Mouse (Mus musculus): ENCODE measurements around the gene Olfml3. TPM values are rescaled to one million over a fixed set of nuclear protein-coding genes. Genes with fewer than 3 reads are reported as not detected.

The Olfml3 gene
- total and polyA plus RNA-seq, 2 experiments from 2014 or later = 10.6 to 20.5 TPM

- Histone ChIP-seq H3K9me3 (replicated peaks; ENCODE audit: control insufficient read depth, low read length) (no peaks in the 10 kb centered on the region), H3K36me3 (replicated peaks; ENCODE audit: control insufficient read depth, insufficient read depth, low read length) (no peaks in the 10 kb centered on the region), H3K4me3 (ENCODE audit: low read depth, low read length) (no peak overlapping the region), H3K27me3 (ENCODE audit: control insufficient read depth, insufficient read depth, low read length) (no peaks in the 10 kb centered on the region), H3K27ac (ENCODE audit: low read depth) (no peak overlapping the region), H3K9ac (replicated peaks; ENCODE audit: low read depth, low read length) (no peak overlapping the region), H3K4me1 (ENCODE audit: control insufficient read depth, insufficient read depth) (no peaks in the 10 kb centered on the region), H3K4me2 (ENCODE audit: low read depth, low read length) (no peak overlapping the region)
- ATAC-seq (ENCODE audit: insufficient read depth, low read depth) = no peak
- 57% methylated on average over 3 of the region's 3 CpGs for WGBS
- DNase-seq (ENCODE audit: low spot score) = no peak
- TF ChIP-seq CTCF (IDR thresholded peaks at IDR 0.05; ENCODE audit: low read depth) (no peak), EP300 (IDR thresholded peaks at IDR 0.05; ENCODE audit: low read depth) (no peak)
Observed at GRCm38 (mm10) chr3:103726642-103727041, 11.2 kb downstream of the Olfml3 start.

GRCm38 (mm10) chr3:103724137-103724536 lies 13.7 kb downstream of the Olfml3 start:
- Histone ChIP-seq H3K4me1 (ENCODE audit: control insufficient read depth, insufficient read depth) (no peaks in the 10 kb centered on the region), H3K36me3 (replicated peaks; ENCODE audit: control insufficient read depth, insufficient read depth, low read length) (no peaks in the 10 kb centered on the region), H3K9ac (replicated peaks; ENCODE audit: low read depth, low read length) (no peak overlapping the region), H3K4me3 (ENCODE audit: low read depth, low read length) (no peak overlapping the region), H3K9me3 (replicated peaks; ENCODE audit: control insufficient read depth, low read length) (no peaks in the 10 kb centered on the region), H3K27ac (ENCODE audit: low read depth) (no peak overlapping the region), H3K4me2 (ENCODE audit: low read depth, low read length) (no peak overlapping the region), H3K27me3 (ENCODE audit: control insufficient read depth, insufficient read depth, low read length) (no peaks in the 10 kb centered on the region)
- WGBS = 24% methylated on average over 3 of the region's 3 CpGs
- ATAC-seq (ENCODE audit: insufficient read depth, low read depth) = no peak
- TF ChIP-seq EP300 (IDR thresholded peaks at IDR 0.05; ENCODE audit: low read depth) (no peak), CTCF (IDR thresholded peaks at IDR 0.05; ENCODE audit: low read depth) (peak; percentile 33)
- no peak for DNase-seq (ENCODE audit: low spot score)

GRCm38 (mm10) chr3:103718728-103719127 lies 19.1 kb downstream of the Olfml3 start:
- Histone ChIP-seq H3K4me2 (ENCODE audit: low read depth, low read length) (no peak overlapping the region), H3K4me1 (ENCODE audit: control insufficient read depth, insufficient read depth) (no peaks in the 10 kb centered on the region), H3K27ac (ENCODE audit: low read depth) (no peak overlapping the region), H3K36me3 (replicated peaks; ENCODE audit: control insufficient read depth, insufficient read depth, low read length) (no peaks in the 10 kb centered on the region), H3K9me3 (replicated peaks; ENCODE audit: control insufficient read depth, low read length) (no peaks in the 10 kb centered on the region), H3K27me3 (ENCODE audit: control insufficient read depth, insufficient read depth, low read length) (no peaks in the 10 kb centered on the region), H3K9ac (replicated peaks; ENCODE audit: low read depth, low read length) (no peak overlapping the region), H3K4me3 (ENCODE audit: low read depth, low read length) (no peak overlapping the region)
- no peak for DNase-seq (ENCODE audit: low spot score)
- 74% methylated on average over 4 of the region's 4 CpGs for WGBS
- ATAC-seq (ENCODE audit: insufficient read depth, low read depth) = no peak
- TF ChIP-seq CTCF (IDR thresholded peaks at IDR 0.05; ENCODE audit: low read depth) (no peak), EP300 (IDR thresholded peaks at IDR 0.05; ENCODE audit: low read depth) (no peak)

- DNase-seq (ENCODE audit: low spot score) = no peak
- Histone ChIP-seq H3K9me3 (replicated peaks; ENCODE audit: control insufficient read depth, low read length) (no peaks in the 10 kb centered on the region), H3K36me3 (replicated peaks; ENCODE audit: control insufficient read depth, insufficient read depth, low read length) (no peaks in the 10 kb centered on the region), H3K4me1 (ENCODE audit: control insufficient read depth, insufficient read depth) (no peaks in the 10 kb centered on the region), H3K4me2 (ENCODE audit: low read depth, low read length) (no peak overlapping the region), H3K9ac (replicated peaks; ENCODE audit: low read depth, low read length) (no peak overlapping the region), H3K27me3 (ENCODE audit: control insufficient read depth, insufficient read depth, low read length) (no peaks in the 10 kb centered on the region), H3K27ac (ENCODE audit: low read depth) (no peak overlapping the region), H3K4me3 (ENCODE audit: low read depth, low read length) (no peak overlapping the region)
- TF ChIP-seq CTCF (IDR thresholded peaks at IDR 0.05; ENCODE audit: low read depth) (no peak), EP300 (IDR thresholded peaks at IDR 0.05; ENCODE audit: low read depth) (no peak)
- 51% methylated on average over 15 of the region's 15 CpGs for WGBS
- no peak for ATAC-seq (ENCODE audit: insufficient read depth, low read depth)
Observed at GRCm38 (mm10) chr3:103716774-103717760, 20.7 kb downstream of the Olfml3 start.

GRCm38 (mm10) chr3:103715762-103716693 lies 21.8 kb downstream of the Olfml3 start:
- DNase-seq (ENCODE audit: low spot score) (peak; percentile 24), ATAC-seq (ENCODE audit: insufficient read depth, low read depth) (no peak)
- Histone ChIP-seq H3K36me3 (replicated peaks; ENCODE audit: control insufficient read depth, insufficient read depth, low read length) (no peaks in the 10 kb centered on the region), H3K27ac (ENCODE audit: low read depth) (no peak overlapping the region), H3K4me2 (ENCODE audit: low read depth, low read length) (no peak overlapping the region), H3K4me1 (ENCODE audit: control insufficient read depth, insufficient read depth) (no peaks in the 10 kb centered on the region), H3K4me3 (ENCODE audit: low read depth, low read length) (no peak overlapping the region), H3K27me3 (ENCODE audit: control insufficient read depth, insufficient read depth, low read length) (no peaks in the 10 kb centered on the region), H3K9ac (replicated peaks; ENCODE audit: low read depth, low read length) (no peak overlapping the region), H3K9me3 (replicated peaks; ENCODE audit: control insufficient read depth, low read length) (no peaks in the 10 kb centered on the region)
- whole genome bisulfite sequencing = 53% methylated on average over 11 of the region's 11 CpGs
- TF ChIP-seq EP300 (IDR thresholded peaks at IDR 0.05; ENCODE audit: low read depth) = no peak
- no peak for TF ChIP-seq CTCF (IDR thresholded peaks at IDR 0.05; ENCODE audit: low read depth)
